Mouse (Mus musculus): Measurements from ENCODE around the gene Ints2. TPM values are rescaled to one million over a fixed set of nuclear protein-coding genes. Genes with fewer than 3 reads are reported as not detected.
A peak's percentile ranks its signal among the peaks of the same experiment; 100 is the strongest.

Gene Ints2
- polyA plus RNA-seq, 1 experiment: 15.6 TPM

DNA sequence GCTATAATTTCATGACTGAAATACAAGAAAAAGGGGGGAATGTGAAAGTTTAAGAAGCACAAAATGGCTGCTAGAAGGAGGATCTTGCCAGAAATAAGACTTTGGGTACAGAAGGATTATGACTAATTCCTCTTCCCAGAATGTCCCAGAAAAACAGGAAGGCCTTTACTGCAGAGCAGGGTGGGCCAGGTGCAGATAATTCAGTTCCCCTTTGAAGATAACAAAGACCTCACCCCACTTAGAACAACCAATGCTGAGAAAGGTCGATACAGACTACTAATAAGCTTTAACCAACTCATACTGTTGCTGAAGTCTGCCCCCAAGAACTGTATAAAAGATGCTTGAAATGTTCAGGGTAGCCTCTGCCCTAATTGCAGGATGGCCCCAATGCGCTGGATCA is 48.3 kb downstream of the Ints2 start:
- TF ChIP-seq POLR2A (IDR thresholded peaks at IDR 0.05; ENCODE audit: control insufficient read depth, extremely low read depth, insufficient read depth, low read length, poor library complexity): no peak
- TF ChIP-seq CTCF (IDR thresholded peaks at IDR 0.05; ENCODE audit: borderline replicate concordance, control insufficient read depth, extremely low read depth, insufficient read depth, low read length, poor library complexity): no peak

GRCm38 (mm10) chr11:86205876-86206275 is 51.5 kb downstream of the Ints2 start:
- Histone ChIP-seq H3K27me3 (ENCODE audit: control insufficient read depth, insufficient read depth, low read length) (no peaks in the 10 kb centered on the region), H3K27ac (ENCODE audit: control insufficient read depth, insufficient read depth, low read length) (no peak overlapping the region), H3K4me3 (ENCODE audit: control insufficient read depth, insufficient read depth, low read length) (no peak overlapping the region), H3K4me1 (replicated peaks; ENCODE audit: control insufficient read depth, insufficient read depth, low read length) (peaks cover 10% of the 10 kb centered on the region), H3K36me3 (ENCODE audit: control insufficient read depth, insufficient read depth, low read length) (peaks cover 36% of the 10 kb centered on the region)
- DNase-seq: no peak
- TF ChIP-seq CTCF (IDR thresholded peaks at IDR 0.05; ENCODE audit: borderline replicate concordance, control insufficient read depth, extremely low read depth, insufficient read depth, low read length, poor library complexity) (no peak), POLR2A (IDR thresholded peaks at IDR 0.05; ENCODE audit: control insufficient read depth, extremely low read depth, insufficient read depth, low read length, poor library complexity) (no peak)
- 94% methylated on average over 4 of the region's 4 CpGs for WGBS

More for the DNA sequence above, 48.3 kb downstream of the Ints2 start:
- Histone ChIP-seq H3K36me3 (ENCODE audit: control insufficient read depth, insufficient read depth, low read length) (peaks cover 50% of the 10 kb centered on the region), H3K27me3 (ENCODE audit: control insufficient read depth, insufficient read depth, low read length) (no peaks in the 10 kb centered on the region), H3K4me1 (replicated peaks; ENCODE audit: control insufficient read depth, insufficient read depth, low read length) (no peaks in the 10 kb centered on the region), H3K4me3 (ENCODE audit: control insufficient read depth, insufficient read depth, low read length) (no peak overlapping the region), H3K27ac (ENCODE audit: control insufficient read depth, insufficient read depth, low read length) (no peak overlapping the region)
- 97% methylated on average over 2 of the region's 2 CpGs for WGBS
- no peak for DNase-seq

- DNase-seq: no peak
- Histone ChIP-seq H3K27me3 (ENCODE audit: control insufficient read depth, insufficient read depth, low read length) (no peaks in the 10 kb centered on the region), H3K4me3 (ENCODE audit: control insufficient read depth, insufficient read depth, low read length) (no peak overlapping the region), H3K4me1 (replicated peaks; ENCODE audit: control insufficient read depth, insufficient read depth, low read length) (peaks cover 10% of the 10 kb centered on the region), H3K36me3 (ENCODE audit: control insufficient read depth, insufficient read depth, low read length) (peaks cover 36% of the 10 kb centered on the region), H3K27ac (ENCODE audit: control insufficient read depth, insufficient read depth, low read length) (no peak overlapping the region)
- 98% methylated on average over 5 of the region's 5 CpGs for WGBS
- TF ChIP-seq POLR2A (IDR thresholded peaks at IDR 0.05; ENCODE audit: control insufficient read depth, extremely low read depth, insufficient read depth, low read length, poor library complexity) (no peak), CTCF (IDR thresholded peaks at IDR 0.05; ENCODE audit: borderline replicate concordance, control insufficient read depth, extremely low read depth, insufficient read depth, low read length, poor library complexity) (no peak)
Measured at GRCm38 (mm10) chr11:86205031-86205430, 52.3 kb downstream of the Ints2 start.

DNA sequence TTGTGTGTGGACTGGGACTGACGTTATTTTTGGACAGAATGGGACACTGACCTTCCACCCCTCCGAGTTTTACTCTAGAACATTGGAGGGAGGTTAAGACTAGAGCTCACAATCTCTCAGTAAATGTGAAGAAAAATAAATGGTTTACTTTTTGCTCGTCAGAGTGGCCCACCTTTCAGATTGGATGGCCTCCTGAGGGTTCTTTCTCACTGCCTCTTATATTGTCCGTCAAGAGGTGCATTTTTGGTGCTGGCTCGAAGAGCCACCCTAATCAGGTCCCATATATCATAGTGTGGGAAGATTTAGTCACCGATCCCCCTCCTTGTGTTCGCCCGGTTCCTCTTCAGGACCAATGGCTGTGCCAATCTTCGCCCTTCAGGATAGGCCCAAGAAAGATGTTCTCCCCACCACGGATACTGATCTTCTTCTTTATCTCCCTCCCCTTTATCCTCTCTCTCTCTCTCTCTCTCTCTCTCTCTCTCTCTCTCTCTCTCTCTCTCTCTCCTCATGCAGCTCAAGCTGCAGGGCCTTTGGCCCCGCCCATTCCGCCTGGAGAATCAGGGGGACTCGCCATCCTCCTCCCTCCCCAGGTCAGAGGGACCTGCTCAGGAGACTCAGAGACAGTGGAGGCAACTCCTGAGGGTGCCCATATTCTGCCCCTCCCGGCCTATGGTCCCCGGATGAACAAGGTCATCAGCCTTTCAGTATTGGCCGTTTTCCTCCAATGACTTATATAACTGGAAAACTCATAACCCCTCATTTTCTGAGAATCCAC is 55.3 kb downstream of the Ints2 start:
- Histone ChIP-seq H3K36me3 (ENCODE audit: control insufficient read depth, insufficient read depth, low read length) (peaks cover 16% of the 10 kb centered on the region), H3K27ac (ENCODE audit: control insufficient read depth, insufficient read depth, low read length) (peak overlapping the region; percentile 84), H3K27me3 (ENCODE audit: control insufficient read depth, insufficient read depth, low read length) (no peaks in the 10 kb centered on the region), H3K4me1 (replicated peaks; ENCODE audit: control insufficient read depth, insufficient read depth, low read length) (peaks cover 10% of the 10 kb centered on the region), H3K4me3 (ENCODE audit: control insufficient read depth, insufficient read depth, low read length) (peak overlapping the region; percentile 87)
- TF ChIP-seq POLR2A (IDR thresholded peaks at IDR 0.05; ENCODE audit: control insufficient read depth, extremely low read depth, insufficient read depth, low read length, poor library complexity) (no peak), CTCF (IDR thresholded peaks at IDR 0.05; ENCODE audit: borderline replicate concordance, control insufficient read depth, extremely low read depth, insufficient read depth, low read length, poor library complexity) (no peak)
- WGBS: 22% methylated on average over 16 of the region's 16 CpGs
- DNase-seq: peak; percentile 32

- peaks cover 8% of the 10 kb centered on the region for H3K36me3 ChIP-seq (ENCODE audit: control insufficient read depth, insufficient read depth, low read length)
- H3K27me3 ChIP-seq (ENCODE audit: control insufficient read depth, insufficient read depth, low read length): no peaks in the 10 kb centered on the region
- WGBS: under 1% methylated on average over 60 of the region's 60 CpGs
- H3K27ac ChIP-seq (ENCODE audit: control insufficient read depth, insufficient read depth, low read length): peak within 1 kb of the TSS; percentile 84
- H3K4me3 ChIP-seq (ENCODE audit: control insufficient read depth, insufficient read depth, low read length): peak within 1 kb of the TSS; percentile 87
- peak; percentile 91 for DNase-seq
- H3K4me1 ChIP-seq (replicated peaks; ENCODE audit: control insufficient read depth, insufficient read depth, low read length): peaks cover 10% of the 10 kb centered on the region
- TF ChIP-seq POLR2A (IDR thresholded peaks at IDR 0.05; ENCODE audit: control insufficient read depth, extremely low read depth, insufficient read depth, low read length, poor library complexity): peak; percentile 68
- TF ChIP-seq CTCF (IDR thresholded peaks at IDR 0.05; ENCODE audit: borderline replicate concordance, control insufficient read depth, extremely low read depth, insufficient read depth, low read length, poor library complexity): no peak
Measured at GRCm38 (mm10) chr11:86201037-86201786, 56.2 kb downstream of the Ints2 start, which contains the start of gene Brip1. TSS of gene Brip1 (minus strand) at chr11:86201193.

DNA sequence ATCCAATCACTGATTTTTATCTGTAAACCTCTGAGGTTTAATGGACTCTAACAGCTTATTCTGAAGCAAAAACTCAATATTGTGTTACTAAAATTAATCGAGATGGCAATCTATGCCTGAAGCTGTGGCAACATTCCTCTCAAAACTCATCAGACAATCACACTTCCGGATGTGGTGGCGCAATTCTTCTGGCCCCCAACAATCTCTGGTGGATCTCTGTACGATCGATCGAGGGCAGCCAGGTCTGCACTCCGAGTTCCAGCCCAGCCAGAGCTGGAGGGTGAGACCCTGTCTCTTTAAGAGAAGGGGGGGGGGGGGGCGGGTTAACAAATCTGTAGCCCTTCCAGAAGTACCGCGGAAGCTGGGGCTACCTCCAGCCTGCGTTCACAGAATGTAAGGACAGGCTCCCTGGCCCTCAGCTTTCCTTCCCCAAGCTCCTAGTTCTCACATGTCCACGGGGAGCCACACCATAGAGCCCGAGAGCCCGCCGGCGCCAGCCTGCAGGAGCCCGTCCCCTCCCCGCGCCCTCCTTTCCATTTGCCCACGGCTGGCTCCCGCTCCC is 56.8 kb downstream of the Ints2 start:
- H3K27me3 ChIP-seq (ENCODE audit: control insufficient read depth, insufficient read depth, low read length): no peaks in the 10 kb centered on the region
- H3K4me3 ChIP-seq (ENCODE audit: control insufficient read depth, insufficient read depth, low read length): peak overlapping the region; percentile 57
- 0% methylated on average over 20 of the region's 21 CpGs for WGBS
- TF ChIP-seq CTCF (IDR thresholded peaks at IDR 0.05; ENCODE audit: borderline replicate concordance, control insufficient read depth, extremely low read depth, insufficient read depth, low read length, poor library complexity) (no peak), POLR2A (IDR thresholded peaks at IDR 0.05; ENCODE audit: control insufficient read depth, extremely low read depth, insufficient read depth, low read length, poor library complexity) (no peak)
- H3K36me3 ChIP-seq (ENCODE audit: control insufficient read depth, insufficient read depth, low read length): 0 out of 2 replicates have a peak, but pooled peaks cover 6% of the 10 kb centered on the region
- no peak overlapping the region for H3K27ac ChIP-seq (ENCODE audit: control insufficient read depth, insufficient read depth, low read length)
- H3K4me1 ChIP-seq (replicated peaks; ENCODE audit: control insufficient read depth, insufficient read depth, low read length): peaks cover 10% of the 10 kb centered on the region
- no peak for DNase-seq

All from thymus, adult 2 months (tissue).